Mouse (Mus musculus) olfactory bulb, adult 2 months (tissue): Measurements from ENCODE around the gene Galntl6.

Source experiments
- CTCF ChIP-seq: fragments of 200-500 bp; IDR thresholded peaks from 2 replicates; pipeline ENCODE4 v1.5.1; 2012; ENCODE audit warnings: low read depth, mild to moderate bottlenecking, low read length, moderate library complexity; ENCODE audit not compliant: insufficient read depth
- POLR2A ChIP-seq: fragments of 200-500 bp; IDR thresholded peaks from 2 replicates; pipeline ENCODE4 v1.6.1; 2012; ENCODE audit warnings: mild to moderate bottlenecking, low read depth, low read length, moderate library complexity; ENCODE audit not compliant: insufficient read depth

DNA sequence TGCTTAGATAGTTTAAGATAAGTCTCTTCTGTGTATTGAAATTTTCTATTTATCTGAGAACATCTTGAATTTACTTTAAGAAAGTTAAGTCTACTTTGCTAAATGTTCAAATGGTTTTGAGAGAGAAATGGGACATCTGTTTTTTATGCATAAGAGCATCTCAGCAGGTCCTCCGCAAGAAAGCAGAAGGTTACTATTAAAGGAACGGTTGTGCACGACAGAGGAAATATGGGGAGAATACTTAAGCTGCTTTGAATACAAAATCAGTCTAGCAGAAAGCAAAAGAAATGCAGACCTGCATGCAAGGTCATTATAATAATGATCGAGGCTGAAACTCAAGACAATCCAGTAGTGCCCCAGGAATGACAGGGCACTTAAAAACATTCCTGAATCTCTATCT, 621.0 kb downstream of the Galntl6 start:
- TF ChIP-seq CTCF (no peak), POLR2A (no peak)
